Mouse (Mus musculus): ENCODE results near the gene Strada.
A peak's percentile ranks its signal among the peaks of the same experiment; 100 is the strongest.
"Not testable (repeated sequence)": the region's sequence is repeated elsewhere in the genome, so short reads cannot be mapped to it uniquely, and the experiment has no call there.

The Strada gene

GRCm38 (mm10) chr11:106155761-106156160, 46.2 kb downstream of the Strada start:
- DNase-seq (ENCODE audit: low read depth) = no peak

- DNase-seq (ENCODE audit: low read depth) = no peak
Observed at GRCm38 (mm10) chr11:106154770-106155169, 47.2 kb downstream of the Strada start.

- DNase-seq (ENCODE audit: low read depth) = no peak
Observed at GRCm38 (mm10) chr11:106154091-106154490, 47.9 kb downstream of the Strada start.

GRCm38 (mm10) chr11:106152132-106152531, 49.8 kb downstream of the Strada start:
- no peak for DNase-seq (ENCODE audit: low read depth)

GRCm38 (mm10) chr11:106151219-106151618, 50.7 kb downstream of the Strada start:
- DNase-seq (ENCODE audit: low read depth) = no peak

- peak; percentile 91 for DNase-seq (ENCODE audit: low read depth)
Observed at GRCm38 (mm10) chr11:106134580-106135528, 67.1 kb downstream of the Strada start.

GRCm38 (mm10) chr11:106132516-106132915, 69.5 kb downstream of the Strada start:
- DNase-seq (ENCODE audit: low read depth) = no peak

GRCm38 (mm10) chr11:106129477-106129876, 72.5 kb downstream of the Strada start:
- no peak for DNase-seq (ENCODE audit: low read depth)

- not testable (repeated sequence) for DNase-seq (ENCODE audit: low read depth)
Observed at GRCm38 (mm10) chr11:106126727-106127373, 75.1 kb downstream of the Strada start.

GRCm38 (mm10) chr11:106125827-106126226, 76.1 kb downstream of the Strada start:
- DNase-seq (ENCODE audit: low read depth) = no peak

GRCm38 (mm10) chr11:106124784-106125183, 77.2 kb downstream of the Strada start:
- no peak for DNase-seq (ENCODE audit: low read depth)

- no peak for DNase-seq (ENCODE audit: low read depth)
Observed at GRCm38 (mm10) chr11:106122736-106123135, 79.2 kb downstream of the Strada start.

GRCm38 (mm10) chr11:106122221-106122620, 79.7 kb downstream of the Strada start:
- DNase-seq (ENCODE audit: low read depth) = no peak
